Mouse (Mus musculus): Measurements from ENCODE around the gene Ano6.

- TF ChIP-seq CTCF (IDR thresholded peaks at IDR 0.05; ENCODE audit: extremely low read depth, insufficient read depth, insufficient read length, insufficient replicate concordance) = no peak
- no peak for TF ChIP-seq POLR2A (IDR thresholded peaks at IDR 0.05; ENCODE audit: low read depth, low read length)
Observed at GRCm38 (mm10) chr15:95794611-95795565, 4.2 kb downstream of the Ano6 start.

Measured in spleen, adult 2 months (tissue).